Mouse (Mus musculus) urinary bladder, postnatal 25 days (tissue): ENCODE data around the gene Olfr877.

ENCODE experiments used
- DNase-seq: peaks from one replicate; pipeline ENCODE4 v3.0.0; 2022; ENCODE audit warnings: low spot score

Gene Olfr877

DNA sequence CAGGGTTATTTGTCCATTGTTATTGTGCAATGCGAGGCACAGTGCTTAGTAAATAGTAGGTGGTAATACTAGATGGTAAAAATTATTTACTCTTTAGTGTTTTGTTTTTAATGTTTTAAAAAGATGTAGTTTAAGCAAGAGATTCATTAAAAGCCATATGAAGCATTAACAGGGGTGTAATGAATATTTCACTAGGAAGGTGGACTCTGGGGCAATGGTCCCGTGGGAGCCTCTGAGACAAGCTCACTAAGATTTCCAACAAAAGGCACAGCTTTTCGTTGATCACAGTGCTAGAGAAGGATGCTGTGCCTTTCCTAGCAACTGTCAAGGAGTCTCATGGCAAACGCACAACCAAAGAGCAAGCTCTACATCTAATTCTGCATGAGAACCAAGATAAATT is at the start of gene Olfr877:
Gene Olfr877, plus strand, starts transcription at position 301 of the 400 bp plus-strand sequence.
- DNase-seq, result no peak

DNA sequence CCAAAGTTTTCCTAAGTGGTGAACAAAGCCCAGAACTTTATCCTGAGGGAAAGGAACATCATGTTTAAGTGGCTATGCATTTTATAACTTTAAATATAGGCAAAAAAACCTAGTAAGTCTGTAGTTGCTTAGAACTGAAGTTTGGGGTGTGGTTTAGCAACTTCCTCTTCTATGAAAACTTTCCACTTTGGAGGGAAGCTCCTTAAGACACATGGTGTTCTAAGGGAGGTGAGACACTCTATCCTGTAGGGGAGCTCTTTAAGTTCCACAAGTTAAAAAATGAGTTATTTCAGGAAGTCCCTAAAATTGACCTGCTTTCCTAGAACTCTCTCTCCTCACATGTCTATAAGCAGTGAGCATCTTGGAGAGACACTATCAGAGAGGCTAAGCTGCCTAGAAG is 46.8 kb upstream of the Olfr877 start:
- no peak for DNase-seq

DNA sequence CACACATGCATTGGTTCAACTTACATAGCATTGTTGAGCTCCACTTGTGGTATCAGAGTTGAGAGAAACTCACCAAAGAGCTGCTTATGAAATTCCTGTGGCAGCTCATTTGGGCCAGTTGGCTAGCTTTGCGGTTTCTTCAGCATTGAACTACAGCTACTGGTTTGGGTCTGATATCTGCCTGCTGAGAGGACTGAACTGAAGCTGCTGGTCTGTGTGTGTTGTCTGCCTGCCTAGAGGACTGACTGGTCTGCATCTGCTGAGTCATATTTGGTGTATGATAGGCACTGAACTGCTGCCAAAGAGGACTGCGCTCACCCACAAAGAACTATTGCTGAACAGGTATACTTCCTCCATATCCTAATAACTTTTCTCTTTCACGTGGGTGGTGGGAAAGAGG is 45.6 kb upstream of the Olfr877 start:
- no peak for DNase-seq

DNA sequence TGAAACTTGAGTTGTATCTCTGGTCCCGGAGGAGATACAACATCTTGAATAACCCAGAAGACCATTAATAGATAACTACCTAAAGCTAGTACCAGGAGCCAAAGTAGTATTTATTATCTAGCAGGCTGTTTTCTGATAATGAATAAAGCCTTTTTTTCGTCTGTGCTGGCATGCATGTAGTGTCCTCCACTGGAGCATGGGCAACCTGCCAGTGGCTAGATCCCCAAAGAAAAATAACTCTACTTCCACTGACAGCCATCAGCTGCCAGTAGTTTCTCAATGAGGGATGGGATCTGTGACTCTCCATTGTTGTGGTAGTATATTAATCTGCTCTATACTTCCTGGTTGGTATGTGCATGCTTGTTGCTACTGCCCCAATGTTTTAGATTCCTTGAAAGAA is 45.1 kb upstream of the Olfr877 start:
- no peak for DNase-seq

DNA sequence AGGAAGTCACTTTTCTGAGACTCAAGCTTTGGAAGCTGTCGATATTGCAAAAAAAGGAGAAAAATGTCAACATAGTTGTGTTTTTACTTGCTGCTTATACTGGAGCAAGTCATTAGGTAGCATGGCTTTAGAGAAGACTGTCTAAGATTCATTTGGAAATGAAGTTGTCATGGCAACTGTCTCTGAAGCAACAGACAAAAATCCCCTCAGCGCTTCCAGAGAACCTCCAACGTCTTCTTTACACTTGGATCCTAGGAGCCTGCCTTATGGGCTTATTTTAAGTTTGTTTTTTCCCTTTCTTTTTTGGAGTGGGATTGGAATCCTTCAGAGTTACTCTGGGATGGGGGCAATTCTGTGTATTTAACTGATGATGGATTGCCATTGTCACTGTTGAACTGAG is 39.4 kb upstream of the Olfr877 start:
- DNase-seq, result no peak

DNA sequence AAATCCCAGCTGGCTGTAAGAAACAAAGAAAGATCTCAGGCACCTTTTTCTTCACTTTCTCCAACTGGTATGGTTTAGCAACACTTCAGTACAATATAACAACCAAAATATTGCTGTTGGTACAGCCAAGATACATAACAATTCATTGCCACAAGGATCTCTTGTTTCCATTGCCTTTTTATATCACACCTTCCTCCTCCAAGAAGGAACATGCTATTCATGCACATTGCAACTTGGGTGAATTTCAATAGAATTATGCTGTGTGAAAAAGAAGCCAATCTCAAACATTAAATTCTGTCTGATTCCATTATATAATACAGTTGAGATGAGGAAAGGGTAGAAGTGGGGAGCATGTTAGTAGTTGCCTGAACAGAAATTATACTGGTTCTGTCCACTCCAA is 24.2 kb upstream of the Olfr877 start:
- DNase-seq, result no peak

DNA sequence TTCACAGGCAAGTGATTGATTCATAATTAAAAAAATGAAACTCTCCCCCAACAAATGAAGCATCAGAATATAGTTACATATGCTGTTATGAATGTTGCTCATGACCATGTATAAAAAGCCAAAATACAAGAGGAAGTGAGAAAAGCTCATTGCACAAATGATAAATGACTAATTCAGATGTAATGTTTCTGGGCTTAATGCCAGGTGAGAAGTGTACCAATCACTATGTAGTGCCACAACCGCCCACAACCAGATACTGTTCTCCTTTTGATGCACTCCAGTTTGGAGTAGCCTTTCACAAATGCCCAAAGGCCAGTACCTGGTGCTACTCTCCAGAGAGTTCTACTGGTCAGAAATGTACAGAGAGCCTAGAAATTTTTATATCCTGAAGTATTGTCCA is 20.7 kb upstream of the Olfr877 start:
- no peak for DNase-seq

DNA sequence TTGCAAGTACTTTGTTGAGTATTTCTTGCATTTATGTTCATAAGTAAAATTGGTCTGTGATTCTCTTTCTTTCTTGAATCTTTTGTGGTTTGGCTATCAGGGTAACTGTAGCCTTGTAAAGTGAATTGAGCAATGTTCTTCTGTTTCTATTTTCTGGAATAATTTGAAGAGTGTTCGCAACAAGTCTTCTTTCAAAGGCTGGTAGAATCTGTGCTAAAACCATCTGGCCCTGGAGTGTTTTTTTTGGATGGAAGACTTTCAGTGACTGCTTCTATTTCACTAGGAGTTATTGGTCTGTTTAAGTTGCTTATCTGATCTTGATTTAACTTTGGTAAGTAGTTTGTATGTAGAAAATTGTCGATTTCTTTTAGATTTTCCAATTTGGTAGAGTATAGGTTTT is 4.8 kb upstream of the Olfr877 start:
- DNase-seq, result no peak

DNA sequence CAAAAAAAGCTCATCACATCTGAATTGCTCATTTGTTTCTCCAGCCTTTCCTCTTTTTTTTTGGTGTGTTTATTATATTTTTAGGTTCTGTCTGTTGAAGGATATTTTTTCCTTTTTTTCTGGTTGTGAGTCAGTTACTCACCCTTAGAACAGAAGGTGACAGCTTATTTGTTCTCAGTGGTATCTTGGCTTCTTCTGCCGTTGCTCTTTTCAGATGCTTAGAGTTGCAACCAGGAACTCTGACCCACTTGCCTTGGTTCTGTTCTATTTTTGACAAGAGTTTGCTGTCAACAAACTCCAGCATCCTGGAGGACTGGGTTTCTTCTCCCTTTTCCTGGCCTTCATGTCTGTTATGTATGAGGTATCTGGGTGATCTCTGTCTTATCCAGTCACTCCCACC is 9.3 kb downstream of the Olfr877 start:
- DNase-seq, result no peak

DNA sequence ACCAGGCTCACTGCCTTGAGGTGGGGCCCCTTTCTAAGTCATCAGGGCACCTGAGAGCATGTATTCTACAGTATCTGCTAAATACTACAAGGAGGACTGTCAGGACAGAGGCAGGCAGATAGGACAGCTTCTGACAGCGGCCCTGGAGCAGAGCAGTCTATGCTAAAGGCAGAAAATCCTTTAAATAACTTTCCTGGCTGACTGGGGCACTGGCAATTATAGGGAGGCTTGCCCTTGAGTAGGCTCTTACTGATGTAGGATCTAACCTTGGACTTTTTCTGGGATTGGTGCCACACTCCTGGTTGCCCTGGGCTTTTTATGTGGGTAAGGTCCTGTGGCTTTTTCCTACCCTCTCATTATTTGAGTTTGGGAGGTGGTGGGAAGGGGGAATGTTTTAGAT is 16.2 kb downstream of the Olfr877 start:
- no peak for DNase-seq

DNA sequence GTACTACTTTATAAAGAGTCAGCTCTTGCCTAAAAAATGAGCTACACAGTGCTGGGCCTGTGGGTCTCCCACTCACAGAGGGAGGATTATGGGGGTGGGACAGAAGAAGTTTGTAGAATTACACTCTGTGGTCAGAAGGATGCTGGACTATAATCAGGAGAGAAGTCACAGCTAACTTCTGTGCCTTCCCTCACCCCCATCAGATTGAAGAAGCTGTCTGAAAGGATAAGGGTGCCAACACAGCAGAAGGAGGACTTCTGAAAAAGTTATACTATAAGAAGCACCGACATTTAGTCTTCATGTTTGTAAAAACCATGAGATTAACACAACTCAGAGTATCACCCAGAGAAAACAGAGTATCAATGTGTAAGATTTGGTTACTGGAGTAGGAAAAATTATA is 17.0 kb downstream of the Olfr877 start:
- DNase-seq, result no peak

DNA sequence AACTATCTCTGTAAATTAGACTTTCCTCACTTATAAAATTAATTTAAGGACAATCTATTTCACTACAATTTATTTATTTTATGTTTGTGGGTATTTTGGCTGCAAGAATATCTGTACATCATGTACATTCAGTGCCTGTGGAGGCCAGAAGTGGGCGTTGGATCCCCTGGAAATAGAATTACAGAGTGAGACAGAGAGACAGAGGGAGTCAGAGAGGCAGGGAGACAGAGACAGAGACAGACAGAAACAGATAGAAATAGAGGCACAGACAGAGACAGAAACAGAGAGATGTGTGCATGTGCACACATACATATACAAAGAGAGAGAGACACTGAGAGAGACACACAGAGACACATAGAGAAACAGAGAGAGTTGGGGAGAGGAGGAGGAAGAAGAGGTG is 17.5 kb downstream of the Olfr877 start:
- DNase-seq, result no peak

DNA sequence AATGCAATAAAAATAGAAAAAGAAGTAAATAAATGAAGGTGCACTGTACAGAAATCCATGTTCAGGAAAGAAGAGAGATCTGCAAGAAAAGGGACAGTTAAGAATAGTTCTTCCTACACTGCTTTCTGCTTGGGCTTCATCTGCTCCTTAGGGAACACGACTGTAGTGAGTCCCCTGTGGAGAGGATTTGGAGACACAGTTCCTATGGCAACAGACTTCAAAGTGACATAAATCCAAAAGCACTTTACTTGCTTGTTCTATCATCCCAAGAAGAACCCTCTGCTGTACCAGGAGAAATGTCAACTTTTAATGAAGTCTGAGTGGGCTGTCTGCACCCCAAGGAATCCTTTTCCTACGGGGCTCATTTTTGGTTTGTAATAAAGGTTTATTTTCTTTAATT is 36.9 kb downstream of the Olfr877 start:
- no peak for DNase-seq

DNA sequence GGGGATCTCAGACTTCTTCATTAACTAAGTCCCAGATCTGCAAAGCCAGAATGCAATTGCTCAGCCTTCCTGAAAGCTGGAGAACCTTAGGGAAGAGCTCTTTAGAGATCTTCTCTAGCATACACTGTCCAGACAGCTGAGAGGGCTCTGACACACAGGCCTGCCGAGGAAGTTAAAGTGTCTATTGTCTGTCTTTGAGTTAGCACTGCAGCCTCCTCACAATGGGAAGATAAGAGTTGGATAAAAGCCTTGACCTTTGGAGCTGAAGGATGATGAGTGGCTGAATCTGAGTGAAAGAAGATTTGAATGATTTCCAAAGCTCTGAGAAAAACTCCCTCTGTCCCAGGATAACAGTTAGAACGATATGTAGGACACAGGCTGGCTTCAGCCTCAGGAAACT is 42.6 kb downstream of the Olfr877 start, which contains the start of gene Olfr145:
Gene Olfr145, plus strand, starts transcription at position 64 of the 400 bp plus-strand sequence.
- no peak for DNase-seq

DNA sequence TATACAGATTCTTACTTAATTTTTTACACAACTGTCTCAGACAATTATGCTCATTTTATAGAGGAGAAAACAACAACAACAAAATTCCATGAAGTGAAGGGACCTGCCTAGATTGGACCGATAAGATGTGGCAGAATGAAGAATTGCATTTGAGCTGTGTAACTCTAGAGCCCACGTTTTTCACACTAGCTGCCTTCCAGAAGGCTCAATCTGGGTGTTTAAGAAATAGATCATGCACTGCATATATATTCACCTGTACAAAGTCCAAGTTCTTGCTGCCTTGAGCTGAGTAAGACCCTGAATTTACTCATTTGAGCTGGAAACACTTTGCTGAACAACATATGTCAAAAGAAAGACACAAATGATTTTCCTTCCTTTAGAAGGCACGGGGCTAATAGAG is 51.5 kb downstream of the Olfr877 start:
- DNase-seq, result no peak
